Mouse (Mus musculus) spleen, embryonic (tissue): ENCODE data around the gene Ciart.
"Not testable (repeated sequence)": the region's sequence is repeated elsewhere in the genome, so short reads cannot be mapped to it uniquely, and the experiment has no call there.

ENCODE experiments used
- CTCF ChIA-PET: fragments of 350-600 bp; sonication (Branson Sonifier 250); formaldehyde crosslinking; loops from one replicate; lab custom pipeline; 2022; lab: Charles Lee

Ciart gene

GRCm38 (mm10) chr3:95881979-95882815 lies at the start of gene Ciart:
Gene Ciart, minus strand, starts transcription at chr3:95882251.
- CTCF ChIA-PET = interaction anchor here (0.5 to 1.9 kb wide), 5 partner anchors 11 to 382 kb away, joined by 3 to 10 read pairs (median 4); partner anchors contain the start of gene Aph1a

- CTCF ChIA-PET = no interaction called here
Observed at GRCm38 (mm10) chr3:95931471-95931870, 49.4 kb upstream of the Ciart start.

GRCm38 (mm10) chr3:95930471-95930789 lies 48.4 kb upstream of the Ciart start:
- CTCF ChIA-PET = interaction anchor here (0.6 kb wide), 1 partner anchor 73 kb away, joined by 6 read pairs; no protein-coding TSS in a partner anchor

- CTCF ChIA-PET = interaction anchor here (0.6 kb wide), 1 partner anchor 73 kb away, joined by 6 read pairs; no protein-coding TSS in a partner anchor
Observed at GRCm38 (mm10) chr3:95929581-95930470, 47.8 kb upstream of the Ciart start.

GRCm38 (mm10) chr3:95928658-95929503 lies 46.8 kb upstream of the Ciart start, which contains the start of gene Anp32e:
Gene Anp32e, plus strand, starts transcription at chr3:95929246.
- CTCF ChIA-PET = interaction anchor here (0.6 kb wide), 1 partner anchor 111 kb away, joined by 13 read pairs; no protein-coding TSS in a partner anchor

GRCm38 (mm10) chr3:95928261-95928657 lies 46.2 kb upstream of the Ciart start:
- CTCF ChIA-PET = interaction anchor here (0.6 kb wide), 1 partner anchor 112 kb away, joined by 13 read pairs; no protein-coding TSS in a partner anchor

- CTCF ChIA-PET = interaction anchor here (0.6 kb wide), 1 partner anchor 130 kb away, joined by 9 read pairs; no protein-coding TSS in a partner anchor
Observed at GRCm38 (mm10) chr3:95925087-95925486, 43.0 kb upstream of the Ciart start.

- CTCF ChIA-PET = interaction anchor here (0.6 kb wide), 1 partner anchor 131 kb away, joined by 9 read pairs; no protein-coding TSS in a partner anchor
Observed at GRCm38 (mm10) chr3:95924185-95924584, 42.1 kb upstream of the Ciart start.

- CTCF ChIA-PET = not testable (repeated sequence)
Observed at GRCm38 (mm10) chr3:95923429-95923828, 41.4 kb upstream of the Ciart start.

- CTCF ChIA-PET = not testable (repeated sequence)
Observed at GRCm38 (mm10) chr3:95920532-95920931, 38.5 kb upstream of the Ciart start.

GRCm38 (mm10) chr3:95916760-95917159 lies 34.7 kb upstream of the Ciart start:
- CTCF ChIA-PET = interaction anchor here (0.6 kb wide), 1 partner anchor 159 kb away, joined by 3 read pairs; no protein-coding TSS in a partner anchor

- CTCF ChIA-PET = interaction anchor here (0.7 to 1.1 kb wide), 2 partner anchors 12 to 48 kb away, joined by 3 read pairs; no protein-coding TSS in a partner anchor
Observed at GRCm38 (mm10) chr3:95914706-95915105, 32.7 kb upstream of the Ciart start.

- CTCF ChIA-PET = interaction anchor here (0.6 to 1.0 kb wide), 3 partner anchors 46 to 728 kb away, joined by 3 read pairs; no protein-coding TSS in a partner anchor
Observed at GRCm38 (mm10) chr3:95907613-95908012, 25.6 kb upstream of the Ciart start.

- CTCF ChIA-PET = interaction anchor here (0.7 to 1.6 kb wide), 3 partner anchors 24 to 253 kb away, joined by 3 to 10 read pairs (median 3); partner anchors contain the start of gene Ciart
Observed at GRCm38 (mm10) chr3:95906860-95907259, 24.8 kb upstream of the Ciart start.

GRCm38 (mm10) chr3:95905940-95906492 lies 24.0 kb upstream of the Ciart start:
- CTCF ChIA-PET = interaction anchor here (0.5 to 1.6 kb wide), 8 partner anchors 20 to 254 kb away, joined by 3 to 10 read pairs (median 6); partner anchors contain the start of gene Ciart

GRCm38 (mm10) chr3:95905146-95905939 lies 23.3 kb upstream of the Ciart start:
- CTCF ChIA-PET = interaction anchor here (0.5 to 1.6 kb wide), 7 partner anchors 21 to 101 kb away, joined by 3 to 10 read pairs (median 6); partner anchors contain the start of gene Ciart

GRCm38 (mm10) chr3:95904568-95904967 lies 22.5 kb upstream of the Ciart start, which contains the start of gene Car14:
Gene Car14, minus strand, starts transcription at chr3:95904691.
- CTCF ChIA-PET = no interaction called here

GRCm38 (mm10) chr3:95903753-95904502 lies 21.9 kb upstream of the Ciart start:
- CTCF ChIA-PET = no interaction called here
